Mouse (Mus musculus) left cerebral cortex, adult 9 months (tissue): ENCODE results near the gene Dpy30.

Experiments
- DNase-seq, 2 experiments: peaks; one replicate each; pipeline ENCODE4 v3.0.0; 2022; ENCODE audit warnings: low spot score in 2 of 2

Dpy30 gene

DNA sequence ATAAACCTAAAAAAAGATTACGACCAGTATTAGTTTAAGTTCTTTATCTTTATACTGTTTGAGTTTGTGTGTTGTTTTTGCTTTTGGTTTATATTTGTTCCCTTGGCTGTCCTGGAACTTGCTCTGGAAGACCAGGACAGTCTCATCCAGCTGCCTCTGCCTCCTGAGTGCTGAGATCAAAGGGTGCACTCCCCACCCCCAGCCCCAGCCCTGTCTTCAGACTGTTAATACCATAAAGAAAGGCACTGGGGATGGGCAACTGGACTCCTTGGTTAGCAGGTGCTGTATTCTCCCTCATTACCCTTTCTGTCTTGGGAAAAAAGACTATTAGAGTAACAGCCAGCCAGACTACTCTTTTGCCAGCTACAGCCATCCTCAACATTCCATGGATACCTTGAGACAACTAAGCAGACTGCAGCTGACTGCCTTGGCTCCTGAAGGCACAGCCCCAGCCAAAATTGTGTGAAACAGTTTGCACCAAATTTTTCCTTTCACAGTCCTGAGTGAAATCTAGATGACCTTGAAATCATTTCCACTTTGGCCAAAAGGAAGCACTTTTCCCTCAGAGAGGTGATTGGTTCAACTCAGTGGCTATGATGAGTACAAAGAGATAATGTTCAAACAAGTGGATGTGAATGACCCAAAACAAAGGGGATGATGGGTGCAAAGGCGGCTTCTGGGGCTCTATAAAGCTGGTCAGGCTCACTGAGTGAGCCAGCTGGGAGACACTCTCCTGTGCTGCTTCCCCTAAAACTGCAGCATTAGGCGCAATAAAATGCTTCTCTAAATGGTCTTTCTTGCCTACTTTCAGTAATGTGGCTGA is 59.2 kb downstream of the Dpy30 start:
- no peak for DNase-seq

DNA sequence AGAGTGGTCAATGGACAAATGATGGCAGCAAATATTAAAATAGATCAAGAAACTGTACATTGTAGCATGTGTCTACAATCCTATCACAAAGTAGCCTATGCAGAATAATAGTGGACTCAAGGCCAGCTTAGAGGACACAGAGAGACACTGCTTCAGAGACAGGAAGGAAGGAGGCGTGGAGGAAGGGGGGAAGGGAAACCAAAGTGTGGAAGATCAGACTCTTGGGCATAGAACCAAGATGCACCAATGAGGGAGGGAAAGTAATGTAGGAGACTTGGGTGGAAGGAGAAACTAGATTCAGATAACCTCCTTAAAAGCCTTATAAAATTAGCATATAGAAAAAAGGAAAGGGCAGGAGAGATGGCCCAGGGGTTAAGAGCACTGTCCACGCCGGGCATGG is 61.3 kb downstream of the Dpy30 start:
- no peak for DNase-seq
